Mouse (Mus musculus): ENCODE data around the gene Dpysl5.

Dpysl5 gene

DNA sequence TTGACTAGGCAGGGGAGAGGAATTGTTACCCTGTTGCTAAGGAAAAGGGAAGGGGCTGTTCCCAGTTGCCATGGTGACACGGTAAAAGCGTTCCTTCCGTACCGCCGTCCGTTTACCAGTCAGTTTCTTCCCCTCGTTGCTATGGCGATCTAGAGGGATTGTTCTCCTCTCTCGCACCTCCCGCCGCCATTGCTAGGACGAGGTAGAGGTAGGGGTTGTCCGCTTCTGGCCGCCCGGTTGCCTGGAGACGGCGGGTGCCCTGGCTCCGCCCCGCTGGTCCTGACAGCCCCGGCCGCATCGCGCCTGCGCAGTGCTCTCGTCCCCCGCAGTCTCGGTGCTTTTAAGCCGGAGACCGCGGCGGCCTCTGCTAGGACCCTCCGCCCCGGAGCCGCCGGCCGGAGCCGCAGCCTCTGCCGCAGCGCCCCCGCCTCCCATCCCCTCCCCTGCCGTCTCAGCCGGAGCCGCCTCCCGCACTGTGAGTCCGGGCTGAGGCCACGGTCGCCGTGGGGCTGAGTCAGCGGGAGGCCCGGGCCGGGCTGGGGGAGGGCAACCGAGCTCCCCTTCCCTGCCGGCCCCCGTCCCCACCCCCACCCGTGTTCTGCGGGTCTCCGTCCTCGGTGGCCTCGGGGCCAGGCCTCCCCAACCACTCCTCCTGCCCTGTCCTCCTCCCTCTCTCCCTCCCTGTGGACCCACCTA lies 103.2 kb downstream of the Dpysl5 start, which contains the start of gene Mapre3:
Gene Mapre3 (plus strand): TSS at position 218 of the 696 bp plus-strand sequence.
- in situ Hi-C loops (cut with MboI; ENCODE audit: unreplicated experiment in 2 of 2), result loop anchor here (5.0 kb wide), 3 partner anchors 38 to 108 kb away; partner anchors contain the start of gene Khk (in 1 of the 2)

DNA sequence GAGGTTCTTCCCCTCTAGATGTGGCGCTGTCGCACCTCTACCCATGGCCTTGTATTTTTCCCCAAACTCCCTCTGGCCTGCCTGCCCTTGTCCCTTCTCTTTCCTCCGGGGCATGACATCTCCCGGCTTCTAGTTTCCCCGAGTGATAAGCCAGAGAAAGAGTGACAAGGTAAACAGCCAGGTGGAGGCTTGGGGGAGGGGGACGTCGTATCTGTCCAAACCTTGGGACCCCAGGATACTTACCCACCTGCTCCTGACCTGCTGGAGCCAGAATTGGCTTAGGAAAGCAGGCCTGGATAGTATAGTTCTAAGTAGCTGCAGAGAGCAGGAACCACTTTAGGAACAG lies 103.7 kb downstream of the Dpysl5 start:
- in situ Hi-C loops (cut with MboI; ENCODE audit: unreplicated experiment in 2 of 2), result loop anchor here in 1 of 2 experiments (5.0 kb wide), 1 partner anchor 37 kb away; no protein-coding TSS in a partner anchor

DNA sequence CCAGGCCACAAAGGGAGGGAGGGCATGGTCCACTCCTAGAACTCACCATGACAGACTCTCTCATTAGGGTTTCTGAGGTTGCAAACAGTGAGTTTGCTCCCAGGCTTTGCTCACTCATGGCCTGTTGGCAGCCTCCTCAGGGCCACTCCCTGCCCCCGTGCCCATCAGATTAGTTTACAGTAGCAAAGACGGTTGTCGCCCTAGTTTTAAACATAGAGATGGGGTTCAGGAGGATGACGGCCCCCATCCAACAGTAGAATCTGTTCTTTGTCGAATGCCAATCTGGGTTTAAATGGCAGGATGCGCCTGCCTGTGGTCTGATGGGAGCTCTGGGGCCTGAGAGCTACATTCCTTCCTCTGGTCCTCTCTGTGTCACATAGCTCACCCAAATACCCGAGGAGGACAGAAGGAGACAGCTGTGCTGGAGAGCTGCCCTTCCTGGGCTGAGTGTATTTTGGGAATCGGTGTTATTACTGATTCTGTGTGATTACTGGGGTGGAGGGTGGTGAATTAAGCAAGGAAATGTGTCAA lies 105.0 kb downstream of the Dpysl5 start:
- in situ Hi-C loops (cut with MboI; ENCODE audit: unreplicated experiment in 2 of 2), result loop anchor here in 1 of 2 experiments (5.0 kb wide), 1 partner anchor 36 kb away; no protein-coding TSS in a partner anchor

DNA sequence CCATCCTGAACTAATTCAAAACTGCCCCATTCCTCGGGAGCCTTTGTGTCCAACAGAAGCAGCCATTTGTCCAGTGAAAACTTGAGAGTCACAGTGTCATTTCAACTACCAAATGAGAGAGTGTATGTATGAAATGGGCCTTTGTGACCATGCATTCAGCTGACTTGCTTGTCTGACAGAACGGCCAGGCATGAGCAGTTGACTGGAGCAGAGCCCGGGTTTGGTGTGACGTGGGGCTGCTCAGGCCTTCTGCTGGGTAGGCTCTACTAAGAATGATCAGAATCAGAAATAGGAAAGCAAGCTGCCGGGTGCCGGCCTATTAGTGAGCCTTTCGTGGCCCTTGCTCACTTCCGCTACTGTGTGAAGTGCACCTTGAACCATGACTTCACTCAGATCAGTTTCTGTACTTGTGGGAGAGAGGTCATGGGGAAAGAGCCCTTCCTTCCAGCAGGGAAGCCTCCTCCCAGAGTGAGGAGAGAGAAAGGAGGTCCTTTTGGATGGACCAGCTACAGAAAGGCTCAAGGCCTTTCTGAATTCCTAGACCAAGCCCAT lies 107.5 kb downstream of the Dpysl5 start:
- in situ Hi-C loops (cut with MboI; ENCODE audit: unreplicated experiment in 2 of 2), result loop anchor here in 1 of 2 experiments (5.0 kb wide), 1 partner anchor 33 kb away; no protein-coding TSS in a partner anchor

DNA sequence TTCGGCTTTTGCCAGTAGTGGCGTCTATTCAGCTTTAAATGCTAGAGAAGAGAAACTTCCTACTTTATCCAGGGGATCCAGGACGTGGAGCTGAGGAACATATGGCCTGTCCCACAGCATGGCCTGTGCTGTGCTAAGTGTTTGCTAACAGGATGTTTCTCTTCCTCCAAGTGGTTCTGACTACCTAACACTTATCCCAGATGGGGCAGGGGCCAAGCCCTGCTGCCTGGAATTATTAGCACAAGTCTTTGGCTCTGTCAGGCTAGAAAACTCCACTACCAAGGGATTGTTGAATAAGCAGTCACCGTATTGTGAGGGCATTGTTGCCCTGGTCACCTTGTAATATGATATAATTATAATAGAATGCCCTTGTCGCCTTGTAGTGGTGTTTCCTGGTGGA lies 111.3 kb downstream of the Dpysl5 start:
- in situ Hi-C loops (cut with MboI; ENCODE audit: unreplicated experiment in 2 of 2), result no loop called here

DNA sequence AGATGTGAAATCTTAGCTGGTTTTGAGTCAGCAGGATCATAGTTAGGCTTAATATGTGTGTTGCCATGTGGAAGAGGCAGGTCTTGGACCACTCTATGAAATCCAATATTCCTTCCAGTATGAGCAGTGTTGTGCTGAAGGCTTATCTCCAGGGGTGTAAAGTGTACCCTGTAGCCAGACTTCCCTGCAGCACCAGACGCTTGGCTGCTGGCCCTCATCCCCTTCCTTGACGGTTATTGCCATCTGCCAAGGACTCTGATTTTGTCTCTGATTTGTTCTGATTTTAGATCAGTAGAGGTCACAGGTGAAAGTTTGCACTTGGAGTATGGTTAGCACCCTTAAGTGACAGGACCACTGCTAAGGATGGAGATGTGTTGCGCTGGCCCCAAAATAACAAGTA lies 111.7 kb downstream of the Dpysl5 start:
- in situ Hi-C loops (cut with MboI; ENCODE audit: unreplicated experiment in 2 of 2), result no loop called here

DNA sequence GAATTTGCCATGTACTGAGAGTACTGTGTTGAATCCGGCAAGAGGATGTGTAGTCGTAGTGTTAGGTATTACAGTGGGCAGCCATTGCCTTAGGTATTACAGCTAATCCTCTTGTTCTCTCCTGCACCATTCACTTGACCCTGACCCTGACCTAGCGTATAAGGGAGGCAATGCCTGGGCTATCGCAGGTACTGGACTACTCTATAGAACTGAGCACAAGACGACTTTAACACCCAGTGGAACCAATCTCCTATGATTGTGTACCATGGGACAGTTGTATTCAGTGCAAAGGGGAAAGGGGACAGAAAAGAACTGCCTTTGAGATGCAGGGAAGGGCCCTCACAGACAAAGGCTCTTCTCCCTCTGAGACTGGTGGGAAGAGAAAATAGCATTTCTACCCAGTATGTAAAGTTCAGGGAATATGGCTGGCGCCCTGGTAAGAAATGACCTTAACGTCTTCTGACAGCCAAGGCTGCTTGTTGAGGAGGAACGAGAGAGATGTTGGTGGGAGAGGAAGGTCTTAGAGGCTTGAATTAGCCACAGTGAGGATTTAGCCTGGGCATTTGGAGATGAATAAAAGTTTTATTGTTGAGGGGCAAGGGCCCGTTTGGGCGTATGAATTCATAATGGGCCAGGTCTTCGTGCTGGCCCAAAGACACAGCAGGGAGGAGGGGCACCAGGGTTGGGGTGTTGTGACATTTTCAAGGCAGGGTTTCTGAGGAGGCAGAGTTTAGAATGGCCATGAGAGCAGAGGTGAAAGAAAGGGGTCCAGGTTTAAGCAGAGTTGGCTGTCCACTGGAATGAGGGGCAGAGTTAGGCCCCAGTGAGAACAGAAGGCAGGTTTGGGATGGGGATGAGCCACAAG lies 113.0 kb downstream of the Dpysl5 start:
- in situ Hi-C loops (cut with MboI; ENCODE audit: unreplicated experiment in 2 of 2), result no loop called here

DNA sequence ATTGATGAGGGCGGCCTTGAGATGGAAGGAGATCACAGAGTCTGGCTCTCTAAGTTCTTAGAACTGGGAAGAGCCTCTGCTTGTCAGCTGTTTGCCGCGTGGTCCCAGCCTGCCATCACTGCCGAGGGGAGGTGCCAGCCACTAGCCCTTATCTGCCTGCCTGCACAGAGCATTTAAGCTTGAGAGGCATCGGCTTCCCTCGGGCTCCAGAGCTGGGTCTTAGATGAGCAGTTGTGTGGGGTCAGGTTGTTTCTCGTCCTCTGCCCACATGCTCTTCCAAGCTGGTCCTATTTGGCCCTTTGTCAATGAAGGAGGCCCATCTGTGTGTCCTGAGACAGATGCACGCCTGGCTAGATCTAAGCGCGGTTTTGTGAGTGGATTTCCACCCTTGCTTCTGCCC lies 113.8 kb downstream of the Dpysl5 start:
- in situ Hi-C loops (cut with MboI; ENCODE audit: unreplicated experiment in 2 of 2), result no loop called here

DNA sequence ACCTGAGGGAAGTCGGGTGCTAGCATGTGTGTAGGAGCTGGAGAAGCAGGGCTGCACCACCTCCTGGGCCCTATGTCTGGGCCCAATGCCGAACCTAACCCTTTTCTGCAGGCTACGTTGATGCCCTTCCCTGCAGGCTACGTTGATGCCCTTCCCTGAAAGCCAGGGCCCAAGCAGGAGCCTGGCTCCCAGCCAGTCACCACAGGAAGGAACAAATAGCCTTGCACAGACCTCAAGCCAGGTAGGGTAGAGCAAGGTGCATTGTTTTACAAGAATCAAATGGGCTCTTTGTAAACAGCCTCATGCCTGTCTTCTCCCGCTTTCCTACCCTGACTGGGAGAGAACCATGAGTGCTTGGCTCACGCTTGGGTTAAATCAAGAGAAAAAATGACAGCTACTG lies 114.5 kb downstream of the Dpysl5 start:
- in situ Hi-C loops (cut with MboI; ENCODE audit: unreplicated experiment in 2 of 2), result no loop called here

DNA sequence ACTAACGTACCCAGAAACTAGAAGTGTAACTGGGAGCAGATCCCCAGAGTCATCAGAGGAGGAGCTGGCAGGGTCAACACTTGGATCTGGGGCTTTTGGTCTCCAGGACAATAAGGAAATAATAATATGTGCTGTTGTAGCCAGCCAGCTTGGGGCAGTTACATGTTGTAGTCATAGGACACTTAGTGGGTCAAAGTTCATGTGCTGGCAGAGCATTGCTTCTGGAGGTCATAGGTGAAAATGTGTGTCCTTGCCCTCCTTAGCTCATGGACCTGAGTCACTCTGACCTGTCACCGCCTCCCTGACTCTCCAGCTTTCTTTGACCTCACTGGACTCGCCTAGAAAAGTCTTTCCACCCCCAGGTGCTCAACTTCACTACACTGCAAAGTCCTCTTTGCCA lies 122.1 kb downstream of the Dpysl5 start:
- in situ Hi-C loops (cut with MboI; ENCODE audit: unreplicated experiment in 2 of 2), result no loop called here

DNA sequence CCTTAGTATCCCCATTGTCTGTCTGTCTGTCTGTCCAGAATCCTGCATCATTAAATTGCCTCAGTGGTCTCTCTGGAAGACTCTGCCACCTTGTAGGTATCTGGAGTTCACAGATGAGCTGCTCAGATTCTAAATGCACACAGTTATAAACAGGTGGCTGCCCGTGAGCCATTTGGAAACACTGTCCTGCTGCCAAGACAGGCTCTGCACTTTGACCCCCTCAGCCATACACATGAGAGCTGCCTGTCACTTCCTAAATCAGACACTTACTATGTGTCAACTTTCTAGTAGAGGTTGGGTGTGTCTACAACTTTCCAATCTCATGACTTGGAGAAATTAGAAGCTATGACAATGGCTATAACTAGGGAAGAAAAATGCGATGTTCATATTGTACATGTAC lies 128.4 kb downstream of the Dpysl5 start:
- in situ Hi-C loops (cut with MboI; ENCODE audit: unreplicated experiment in 2 of 2), result no loop called here

DNA sequence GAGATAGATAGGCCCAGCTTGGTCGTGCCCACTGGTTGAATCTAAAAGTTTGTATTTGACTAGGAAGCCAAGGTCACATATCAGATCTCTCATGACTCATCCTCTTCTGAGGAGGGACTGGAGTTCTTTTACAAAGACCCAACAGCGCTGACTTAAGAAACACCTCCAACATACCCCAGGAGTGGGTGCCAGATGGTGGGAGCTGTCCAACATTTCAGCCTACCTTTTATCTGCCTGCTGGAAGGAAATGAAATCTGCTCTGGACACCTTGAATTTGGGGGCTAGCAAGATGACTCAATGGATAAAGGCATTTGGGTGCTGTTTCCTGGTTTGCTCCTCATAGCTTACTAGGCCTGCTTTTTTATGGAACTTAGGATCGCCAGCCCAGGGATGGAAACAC lies 130.5 kb downstream of the Dpysl5 start:
- in situ Hi-C loops (cut with MboI; ENCODE audit: unreplicated experiment in 2 of 2), result no loop called here

Data from v-Abl transformed pro-B cells (cell line).